Mouse (Mus musculus) layer of hippocampus, adult 9-11 months (tissue): ENCODE results near the gene Ncapd2.
"Not testable (repeated sequence)": the region's sequence is repeated elsewhere in the genome, so short reads cannot be mapped to it uniquely, and the experiment has no call there.

Experiments used
- DNase-seq: peaks from one replicate; pipeline ENCODE4 v3.0.0; 2022

The Ncapd2 gene

DNA sequence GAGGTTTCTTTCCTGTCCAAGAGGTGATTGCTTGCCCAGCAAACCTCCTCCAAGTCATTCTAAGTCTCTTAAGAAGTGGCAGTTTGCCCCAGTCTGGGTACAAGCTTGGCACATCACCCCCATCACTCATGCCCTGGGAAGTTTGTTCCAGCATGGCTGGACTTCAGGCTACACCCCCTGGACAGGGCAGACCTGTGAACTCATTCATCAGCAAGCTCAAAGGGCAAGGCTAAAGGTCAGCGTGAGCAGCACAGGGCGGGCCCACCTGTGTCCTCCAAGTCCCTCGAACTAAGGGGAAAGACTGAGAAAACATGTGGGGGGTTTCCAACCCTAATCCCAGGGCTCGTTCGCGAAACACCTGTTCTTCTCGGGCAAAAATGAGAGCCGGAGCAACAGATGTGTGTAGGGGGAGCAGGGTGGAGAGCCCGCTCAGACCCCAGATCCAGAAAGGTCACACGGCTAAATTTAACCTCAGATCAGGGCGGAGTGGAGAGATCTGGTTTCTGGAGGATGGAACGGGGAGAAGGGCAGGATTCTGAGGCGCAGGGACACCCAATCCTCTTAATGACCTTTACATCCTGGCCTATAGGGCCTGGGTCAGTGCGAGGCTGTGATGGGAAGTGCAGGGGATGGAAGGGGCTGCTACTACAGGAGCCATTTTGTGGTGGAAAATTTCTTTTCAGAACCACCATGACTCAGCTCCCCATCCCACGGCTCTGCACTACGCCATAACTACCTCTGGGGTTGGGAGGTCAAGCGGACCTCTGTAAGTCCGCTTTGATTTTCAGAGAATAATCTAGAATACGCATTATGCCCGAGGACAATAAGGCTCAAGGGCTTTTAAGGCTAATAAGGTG, 27.5 kb downstream of the Ncapd2 start:
- no peak for DNase-seq

GRCm38 (mm10) chr6:125162615-125163305, 28.7 kb downstream of the Ncapd2 start:
- not testable (repeated sequence) for DNase-seq

GRCm38 (mm10) chr6:125161971-125162370, 29.5 kb downstream of the Ncapd2 start:
- DNase-seq: not testable (repeated sequence)

- no peak for DNase-seq
These were observed 30.4 kb downstream of the Ncapd2 start for GRCm38 (mm10) chr6:125160854-125161760.

DNA sequence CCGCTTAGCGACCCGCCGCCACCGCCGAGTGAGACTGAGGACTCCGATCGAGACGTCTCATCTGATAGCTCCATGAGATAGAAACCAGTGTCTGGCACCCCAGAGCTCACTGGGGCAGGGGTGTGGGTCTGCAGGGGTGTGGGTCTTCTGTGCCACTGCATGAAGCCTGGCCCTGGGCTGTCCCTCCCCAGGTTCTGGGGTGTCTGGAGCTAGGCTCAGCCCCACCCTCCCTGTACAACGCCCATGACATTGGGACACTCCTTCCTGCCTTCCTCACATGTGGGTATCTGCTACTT, 31.0 kb downstream of the Ncapd2 start:
- DNase-seq: no peak

DNA sequence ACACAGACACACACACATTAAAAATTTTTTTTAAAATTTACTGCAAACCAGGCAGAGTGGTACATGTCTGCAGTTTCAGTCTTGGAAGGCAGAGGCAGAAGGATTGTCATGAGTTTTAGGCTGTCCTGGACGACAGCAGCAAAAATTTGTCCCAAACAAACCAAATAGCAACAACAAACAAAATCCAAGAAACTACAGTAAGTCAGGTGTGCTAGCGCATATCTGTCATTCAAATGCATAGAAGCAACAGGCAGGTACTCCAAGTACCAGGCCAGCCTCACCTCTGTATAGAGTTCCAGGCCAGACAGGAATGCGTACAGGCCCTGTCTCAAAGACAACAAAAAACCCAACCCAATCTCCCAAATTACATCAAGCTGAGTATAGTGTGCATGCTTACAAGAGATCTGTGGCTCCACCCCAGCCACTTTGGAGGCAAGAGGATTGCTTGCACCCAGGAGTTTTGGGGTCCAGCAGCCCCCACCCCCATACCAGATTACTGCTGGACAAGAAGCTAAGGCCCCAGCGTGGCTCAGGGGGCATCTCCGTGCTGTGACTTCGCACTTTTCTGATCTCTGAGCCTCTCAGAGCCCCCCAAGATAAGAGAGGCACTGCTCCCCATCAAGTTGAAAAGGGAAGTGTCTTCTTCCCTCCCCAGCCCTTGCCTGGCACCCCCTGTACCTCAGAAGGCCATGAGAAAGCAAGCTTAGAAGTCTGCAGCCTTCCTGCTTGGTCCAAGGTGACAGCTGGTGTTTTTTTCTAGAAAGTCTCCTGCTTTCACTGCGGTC, 31.5 kb downstream of the Ncapd2 start:
- DNase-seq: no peak

- DNase-seq: no peak
These were observed 32.5 kb downstream of the Ncapd2 start for GRCm38 (mm10) chr6:125158944-125159492.

DNA sequence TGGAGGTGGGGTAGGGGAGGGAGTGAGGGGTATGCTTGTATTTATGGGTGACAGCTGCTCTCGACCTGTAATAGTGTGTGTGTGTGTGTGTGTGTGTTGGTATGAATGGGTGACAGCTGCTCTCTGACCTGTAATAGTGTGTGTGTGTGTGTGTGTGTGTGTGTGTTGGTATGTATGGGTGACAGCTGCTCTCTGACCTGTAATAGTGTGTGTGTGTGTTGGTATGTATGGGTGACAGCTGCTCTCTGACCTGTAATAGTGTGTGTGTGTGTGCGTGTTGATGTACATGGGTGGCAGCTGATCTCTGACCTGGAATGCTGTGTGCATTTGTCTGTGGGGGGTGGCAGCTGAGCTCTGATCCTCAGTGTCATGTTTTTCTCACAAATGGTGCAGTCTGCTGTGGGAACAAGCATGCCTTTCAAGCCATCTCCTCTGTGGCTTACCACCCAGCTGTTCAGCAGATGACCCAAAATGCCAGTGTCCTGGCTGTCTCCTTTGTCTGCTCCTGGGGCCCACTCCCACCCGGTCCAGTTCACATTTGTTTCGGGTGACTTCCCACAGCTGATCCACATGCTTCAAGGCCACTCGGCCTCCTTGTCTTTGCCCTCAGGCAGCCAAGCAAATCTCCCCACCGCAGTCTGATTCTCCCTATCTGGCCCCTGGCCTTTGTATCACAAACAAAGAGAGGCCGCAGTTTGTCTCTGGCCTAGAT, 34.4 kb downstream of the Ncapd2 start:
- DNase-seq: no peak

- DNase-seq: no peak
These were observed 35.0 kb downstream of the Ncapd2 start for GRCm38 (mm10) chr6:125156491-125156890.

DNA sequence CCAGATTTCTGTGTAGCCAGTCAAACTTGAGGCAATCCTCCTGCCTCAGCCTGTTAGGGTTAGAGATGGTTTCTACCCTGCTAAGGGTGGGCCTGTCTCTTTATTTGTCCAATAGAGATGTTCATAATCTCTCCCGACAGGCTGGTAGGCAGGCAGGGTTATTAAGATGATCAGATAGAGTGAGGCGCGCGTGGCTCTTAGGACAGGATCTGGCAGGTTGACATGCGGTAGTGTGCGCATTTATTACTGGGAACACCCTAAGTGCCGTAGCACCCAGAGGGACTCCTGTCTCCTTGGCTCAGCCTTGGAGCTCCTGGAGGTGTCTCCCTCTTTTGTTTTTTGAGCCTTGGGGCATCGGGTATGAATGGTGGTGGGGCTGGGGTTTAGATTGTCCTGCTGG, 36.2 kb downstream of the Ncapd2 start:
- no peak for DNase-seq

DNA sequence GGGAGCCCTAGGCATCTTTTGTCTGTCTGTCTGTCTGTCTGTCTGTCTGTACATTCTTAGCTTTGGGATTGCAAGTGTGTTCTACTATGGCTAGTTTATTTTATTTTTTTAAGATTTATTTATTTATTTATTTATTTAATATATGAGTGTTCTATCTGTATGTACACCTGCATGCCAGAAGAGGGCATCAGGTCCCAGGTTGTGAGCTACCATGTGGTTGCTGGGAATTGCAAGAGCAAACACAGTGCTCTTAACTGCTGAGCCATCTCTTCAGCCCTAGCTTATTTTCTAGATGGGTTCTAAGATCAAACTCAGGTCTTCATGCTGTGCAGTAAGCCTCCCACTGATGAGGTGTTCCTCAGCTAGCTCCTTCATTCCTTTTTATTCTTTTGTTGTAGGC, 37.0 kb downstream of the Ncapd2 start:
- DNase-seq: no peak

- no peak for DNase-seq
These were observed 37.8 kb downstream of the Ncapd2 start for GRCm38 (mm10) chr6:125153682-125154081.

DNA sequence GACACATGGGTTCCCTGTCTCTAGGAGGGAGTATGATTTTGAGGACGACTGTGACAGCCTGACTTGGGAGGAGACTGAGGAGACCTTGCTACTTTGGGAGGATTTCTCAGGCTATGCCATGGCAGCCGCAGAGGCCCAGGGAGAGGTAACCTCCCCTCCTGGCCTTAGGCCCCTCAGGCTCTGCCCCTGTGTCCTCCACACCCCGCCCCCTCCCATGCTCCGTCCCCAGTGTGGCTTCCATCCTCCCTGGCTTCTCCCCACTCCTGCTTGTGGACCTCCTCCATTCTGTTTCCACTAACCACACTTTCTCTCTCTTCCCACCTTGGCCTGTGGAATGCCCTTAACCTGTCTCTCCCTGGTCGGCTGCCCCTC, 38.5 kb downstream of the Ncapd2 start:
- DNase-seq: no peak

DNA sequence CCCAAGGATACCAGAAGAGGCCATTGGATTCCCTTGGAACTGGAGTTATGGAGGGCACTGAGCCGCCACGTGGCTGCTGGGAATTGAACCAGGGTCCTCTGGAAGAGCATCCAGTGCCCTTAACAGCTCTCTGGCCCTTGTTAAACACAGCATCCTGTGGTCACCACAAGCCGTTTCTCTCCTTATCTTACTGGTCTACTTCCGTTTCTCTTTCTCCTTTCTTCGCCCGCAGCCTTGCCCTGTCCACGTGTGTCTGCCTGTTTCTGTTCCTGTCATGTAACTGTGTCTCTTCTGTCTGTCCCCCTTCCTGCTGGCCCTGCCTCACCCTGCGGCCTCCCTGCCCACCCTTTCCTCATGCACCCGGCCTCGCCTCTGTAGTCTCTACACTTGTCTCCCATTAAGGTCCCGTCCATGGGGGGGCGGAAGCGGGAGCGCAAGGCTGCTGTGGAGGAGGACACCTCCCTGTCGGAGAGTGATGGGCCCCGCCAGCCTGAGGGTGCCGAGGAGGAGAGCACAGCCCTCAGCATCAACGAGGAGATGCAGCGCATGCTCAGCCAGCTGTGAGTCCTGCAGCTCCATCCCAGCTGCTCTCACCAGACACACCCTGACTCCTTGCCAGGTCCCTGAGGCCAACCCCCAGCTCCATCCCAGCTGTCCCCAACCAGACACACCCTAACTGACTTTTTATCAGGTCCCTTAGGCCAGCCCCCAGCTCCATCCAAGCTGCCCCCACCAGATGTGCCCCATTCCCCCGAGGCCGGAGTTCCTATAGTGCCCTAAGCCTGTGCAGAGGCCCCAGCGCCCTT, 39.1 kb downstream of the Ncapd2 start:
- peak; percentile 83 for DNase-seq

DNA sequence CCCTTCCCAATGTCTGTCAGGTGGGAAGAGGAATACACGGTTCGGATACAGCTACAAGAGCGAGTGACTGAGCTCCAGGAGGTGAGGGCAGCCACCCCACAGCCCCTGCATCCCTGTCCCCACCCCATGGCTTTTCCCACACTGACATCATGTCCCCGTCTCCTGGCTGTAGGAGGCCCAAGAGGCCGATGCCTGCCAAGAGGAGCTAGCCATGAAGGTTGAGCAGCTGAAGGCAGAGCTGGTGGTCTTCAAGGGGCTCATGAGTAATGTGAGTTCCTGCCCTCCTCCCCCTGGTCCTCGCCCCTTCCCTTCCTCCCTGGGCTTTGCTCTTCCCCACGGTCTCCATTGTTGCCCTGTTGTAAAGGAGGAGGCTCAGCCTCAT, 41.9 kb downstream of the Ncapd2 start:
- no peak for DNase-seq

GRCm38 (mm10) chr6:125148926-125149568, 42.5 kb downstream of the Ncapd2 start:
- DNase-seq: peak; percentile 89

DNA sequence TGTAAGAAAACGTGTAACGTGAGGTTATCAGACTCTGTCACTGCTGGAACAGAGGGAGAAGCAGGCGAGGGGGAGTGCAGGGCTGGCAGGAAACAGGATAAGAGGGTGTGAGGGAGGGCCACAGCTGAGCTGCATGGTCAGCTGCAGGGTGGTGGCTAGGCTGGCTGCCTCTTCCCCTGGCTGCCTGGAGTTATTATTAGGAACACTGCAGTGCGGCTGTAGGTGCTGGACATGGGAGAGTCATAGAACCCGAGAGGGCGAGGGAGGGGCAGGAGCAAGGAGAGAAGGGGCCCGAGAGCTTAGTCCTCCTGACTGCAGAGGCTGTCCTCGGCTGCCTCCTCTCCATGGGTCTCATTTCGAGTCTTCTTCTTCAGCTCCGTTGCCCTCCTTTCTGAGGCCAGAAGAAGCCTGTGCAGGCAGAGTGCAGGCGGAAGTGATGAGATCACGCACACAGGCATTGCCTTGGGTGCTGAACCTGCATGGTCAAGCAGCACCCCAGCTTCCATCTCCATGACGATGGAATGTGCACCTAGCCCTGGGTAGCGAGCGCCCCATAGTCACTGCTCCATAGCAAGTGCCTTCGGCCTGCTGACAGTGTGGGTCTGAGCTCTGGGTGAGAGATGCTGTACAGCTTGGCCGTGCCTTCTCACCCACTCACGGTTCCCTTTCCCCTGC, 43.1 kb downstream of the Ncapd2 start:
- DNase-seq: peak; percentile 83

DNA sequence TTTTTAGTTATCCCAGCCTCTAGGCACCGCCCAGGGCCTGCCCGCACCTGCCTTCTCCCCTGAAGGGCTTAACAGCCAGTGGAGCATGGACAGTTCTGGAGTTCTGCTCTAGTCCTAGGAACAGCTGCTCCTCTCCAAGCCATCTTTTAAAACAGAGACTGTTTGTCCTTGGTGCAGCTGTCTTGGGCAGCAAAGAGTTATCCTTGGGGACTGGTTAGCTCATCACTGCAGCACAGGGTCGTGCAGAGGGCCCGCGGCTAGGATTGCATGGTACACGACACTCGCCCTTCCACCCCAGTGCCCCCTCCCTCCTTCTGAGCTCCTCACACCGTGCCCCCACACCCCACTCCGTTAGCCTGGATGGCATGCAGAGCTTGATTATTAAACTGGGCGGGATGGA, 44.2 kb downstream of the Ncapd2 start:
- no peak for DNase-seq

- peak; percentile 85 for DNase-seq
These were observed 44.7 kb downstream of the Ncapd2 start for GRCm38 (mm10) chr6:125146797-125147196.

DNA sequence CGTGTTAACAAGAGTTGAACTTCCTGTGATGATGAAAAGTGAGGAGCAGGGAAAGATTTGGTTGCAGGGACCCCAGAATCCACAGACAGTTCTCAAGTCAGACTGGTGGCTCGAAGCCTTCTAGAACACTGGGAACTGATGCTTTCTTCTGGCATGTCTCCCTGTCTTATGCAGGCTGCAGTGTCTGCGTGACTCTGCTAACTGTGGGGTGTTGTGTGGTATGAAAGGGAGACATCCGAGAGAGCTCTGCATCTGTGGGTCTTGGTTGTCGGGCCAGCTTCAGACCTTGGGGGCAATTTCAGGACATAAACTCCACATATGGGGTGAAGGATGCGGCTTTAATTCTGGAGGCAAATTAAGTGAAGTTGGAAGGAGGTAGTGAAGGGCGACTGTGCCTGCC, 45.4 kb downstream of the Ncapd2 start:
- DNase-seq: no peak
